Mouse (Mus musculus) myocyte (in vitro differentiated cells): ENCODE results near the gene Cd151. TPM values are rescaled to one million over a fixed set of nuclear protein-coding genes. Genes with fewer than 3 reads are reported as not detected.

Experiments
- H3K27me3 ChIP-seq: one replicate; pipeline ENCODE4 v1.6.1; 2011; ENCODE audit not compliant: control insufficient read depth, insufficient read depth, insufficient read length
- H3K36me3 ChIP-seq: one replicate; pipeline ENCODE4 v1.6.1; 2011; ENCODE audit not compliant: control insufficient read depth, insufficient read depth
- H3K4me2 ChIP-seq: one replicate; pipeline ENCODE4 v1.6.1; 2011; ENCODE audit warnings: low read depth, control low read depth
- H3K4me3 ChIP-seq: one replicate; pipeline ENCODE4 v1.5.1; 2011; ENCODE audit warnings: mild to moderate bottlenecking, control low read depth, moderate library complexity
- H3K79me2 ChIP-seq: one replicate; pipeline ENCODE4 v1.6.1; 2011; ENCODE audit not compliant: control insufficient read depth, insufficient read depth
- H3ac ChIP-seq: one replicate; pipeline ENCODE4 v1.6.1; 2011; ENCODE audit not compliant: control insufficient read depth, insufficient read length
- CEBPB ChIP-seq: IDR thresholded peaks from 2 replicates; pipeline ENCODE4 v1.6.1; 2011; ENCODE audit warnings: mild to moderate bottlenecking, moderate library complexity; ENCODE audit not compliant: poor library complexity, insufficient read depth, severe bottlenecking
- E2F4 ChIP-seq: IDR thresholded peaks from one replicate; pipeline ENCODE4 v1.6.1; 2011; ENCODE audit warnings: mild to moderate bottlenecking, control low read depth, moderate library complexity; ENCODE audit not compliant: insufficient read depth
- MAX ChIP-seq: IDR thresholded peaks from one replicate; pipeline ENCODE4 v1.6.1; 2011; ENCODE audit warnings: low read depth, mild to moderate bottlenecking, control low read depth
- MYOD1 ChIP-seq, 3 experiments: IDR thresholded peaks; one replicate each; pipeline ENCODE4 v1.6.1; 2011; ENCODE audit warnings: control low read depth in 2 of 3, low read depth in 2 of 3, mild to moderate bottlenecking in 2 of 3, moderate library complexity in 1 of 3; ENCODE audit not compliant: insufficient read length in 2 of 3, control insufficient read depth in 1 of 3
- MYOG ChIP-seq, 3 experiments: IDR thresholded peaks; one replicate each; pipeline ENCODE4 v1.6.1; 2011; ENCODE audit warnings: control low read depth in 2 of 3, low read depth in 2 of 3, mild to moderate bottlenecking in 2 of 3; ENCODE audit not compliant: insufficient read length in 2 of 3, control insufficient read depth in 1 of 3, insufficient read depth in 1 of 3
- POLR2A ChIP-seq: IDR thresholded peaks from one replicate; pipeline ENCODE4 v1.6.1; 2011; ENCODE audit warnings: low read depth, mild to moderate bottlenecking, control low read depth, moderate library complexity; ENCODE audit not compliant: insufficient read length
- POLR2AphosphoS2 ChIP-seq: IDR thresholded peaks from one replicate; pipeline ENCODE4 v1.6.1; 2011; ENCODE audit warnings: low read depth, control low read depth; ENCODE audit not compliant: insufficient read length
- REST ChIP-seq: IDR thresholded peaks from one replicate; pipeline ENCODE4 v1.6.1; 2011; ENCODE audit warnings: mild to moderate bottlenecking, control low read depth, moderate library complexity; ENCODE audit not compliant: insufficient read depth, insufficient read length
- SRF ChIP-seq: IDR thresholded peaks from one replicate; pipeline ENCODE4 v1.6.1; 2011; ENCODE audit warnings: low read depth; ENCODE audit not compliant: control insufficient read depth, insufficient read length
- TCF12 ChIP-seq: IDR thresholded peaks from one replicate; pipeline ENCODE4 v1.6.1; 2011; ENCODE audit warnings: mild to moderate bottlenecking, control low read depth; ENCODE audit not compliant: poor library complexity, insufficient read depth, severe bottlenecking
- TCF3 ChIP-seq: IDR thresholded peaks from one replicate; pipeline ENCODE4 v1.6.1; 2011; ENCODE audit warnings: low read depth, control low read depth; ENCODE audit not compliant: insufficient read length
- USF1 ChIP-seq: IDR thresholded peaks from one replicate; pipeline ENCODE4 v1.6.1; 2011; ENCODE audit warnings: low read depth, mild to moderate bottlenecking, control low read depth, moderate library complexity
- polyA plus RNA-seq: library from polyadenylated mRNA; unstranded; fragments of >200 nt; fragmentation: generic; extraction: Trizol; gene quantifications from one replicate; pipeline ENCODE4 v1.2.1, GENCODE M21; 2012; ENCODE audit warnings: missing spikeins

Gene Cd151
- polyA plus RNA-seq, 1 experiment: 267 TPM

GRCm38 (mm10) chr7:141493729-141494128 is 26.5 kb downstream of the Cd151 start:
- TF ChIP-seq USF1 (no peak), POLR2AphosphoS2 (peak; percentile 9), MYOD1 (IDR thresholded peaks at IDR 0.05; ENCODE audit: control insufficient read depth in 1 of 3, insufficient read length in 2 of 3, low read depth in 2 of 3) (no peak)
- Histone ChIP-seq H3ac (no peak overlapping the region), H3K4me2 (no peak overlapping the region), H3K4me3 (no peak overlapping the region), H3K79me2 (no peaks in the 10 kb centered on the region), H3K27me3 (no peaks in the 10 kb centered on the region), H3K36me3 (no peaks in the 10 kb centered on the region)

GRCm38 (mm10) chr7:141495379-141495778 is 28.2 kb downstream of the Cd151 start:
- H3K4me2 ChIP-seq: no peak overlapping the region
- H3ac ChIP-seq: no peak overlapping the region
- H3K79me2 ChIP-seq: no peaks in the 10 kb centered on the region
- TF ChIP-seq POLR2AphosphoS2 (peak; percentile 37), CEBPB (no peak)
- no peaks in the 10 kb centered on the region for H3K27me3 ChIP-seq
- peaks cover under 1% of the 10 kb centered on the region for H3K36me3 ChIP-seq
- no peak overlapping the region for H3K4me3 ChIP-seq

DNA sequence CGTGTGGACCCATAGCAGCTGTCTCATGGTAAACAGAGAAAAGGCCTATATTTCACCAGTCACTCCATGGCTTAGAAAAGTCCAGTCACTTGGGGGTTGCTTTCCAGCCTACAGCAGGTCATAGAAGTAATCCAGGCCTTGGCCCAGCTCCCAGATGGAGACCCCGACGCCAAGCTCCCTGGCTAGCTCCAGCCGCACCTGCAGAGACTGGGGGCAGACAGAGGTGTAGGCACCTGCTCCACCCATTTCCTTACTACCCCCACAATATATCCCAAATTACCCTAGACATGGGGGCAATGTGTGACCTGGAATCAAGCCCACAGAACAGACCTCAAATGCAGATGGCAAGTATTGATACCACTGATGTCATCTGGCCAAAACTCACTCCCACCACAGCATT is 28.7 kb downstream of the Cd151 start:
- no peak overlapping the region for H3K4me2 ChIP-seq
- no peaks in the 10 kb centered on the region for H3K27me3 ChIP-seq
- H3K4me3 ChIP-seq: no peak overlapping the region
- TF ChIP-seq MAX: no peak
- no peak for TF ChIP-seq CEBPB
- TF ChIP-seq POLR2AphosphoS2: no peak
- H3ac ChIP-seq: no peak overlapping the region
- peaks cover 4% of the 10 kb centered on the region for H3K36me3 ChIP-seq
- no peaks in the 10 kb centered on the region for H3K79me2 ChIP-seq

DNA sequence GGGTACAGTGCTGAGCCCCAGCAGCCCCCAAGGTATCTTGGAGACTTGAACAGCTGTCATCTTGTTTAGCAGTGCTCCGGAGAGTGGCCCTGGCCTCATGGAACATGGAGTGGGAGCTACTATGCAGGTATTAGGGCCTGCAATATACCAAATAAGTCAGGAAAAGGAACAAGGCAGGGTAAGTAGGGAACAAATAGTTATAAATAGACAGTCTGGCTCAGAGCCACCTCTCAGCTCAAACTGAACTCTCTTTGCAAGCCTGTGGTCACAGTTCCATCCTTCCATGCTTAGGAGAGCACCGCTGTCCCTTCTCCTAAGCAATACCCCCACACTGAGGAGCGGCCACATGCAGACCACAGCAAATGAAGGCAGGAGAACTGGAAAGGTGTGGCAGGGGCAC is 30.4 kb downstream of the Cd151 start:
- peaks cover 4% of the 10 kb centered on the region for H3K36me3 ChIP-seq
- H3ac ChIP-seq: no peak overlapping the region
- TF ChIP-seq REST: no peak
- no peak for TF ChIP-seq TCF12
- no peak for TF ChIP-seq USF1
- no peak for TF ChIP-seq E2F4
- no peak for TF ChIP-seq SRF
- TF ChIP-seq MYOD1 (IDR thresholded peaks at IDR 0.05; ENCODE audit: control insufficient read depth in 1 of 3, insufficient read length in 2 of 3, low read depth in 2 of 3): no peak
- no peak for TF ChIP-seq MAX
- no peak for TF ChIP-seq CEBPB
- no peak overlapping the region for H3K4me3 ChIP-seq
- H3K79me2 ChIP-seq: no peaks in the 10 kb centered on the region
- H3K4me2 ChIP-seq: no peak overlapping the region
- H3K27me3 ChIP-seq: no peaks in the 10 kb centered on the region

- Histone ChIP-seq H3ac (no peak overlapping the region), H3K27me3 (no peaks in the 10 kb centered on the region), H3K4me3 (no peak overlapping the region), H3K79me2 (no peaks in the 10 kb centered on the region), H3K4me2 (no peak overlapping the region), H3K36me3 (peaks cover 4% of the 10 kb centered on the region)
- TF ChIP-seq POLR2AphosphoS2 (no peak), CEBPB (no peak), MAX (no peak), TCF3 (no peak), MYOG (IDR thresholded peaks at IDR 0.05; ENCODE audit: control insufficient read depth in 1 of 3, insufficient read depth in 1 of 3, insufficient read length in 2 of 3, low read depth in 2 of 3) (no peak), POLR2A (no peak), MYOD1 (IDR thresholded peaks at IDR 0.05; ENCODE audit: control insufficient read depth in 1 of 3, insufficient read length in 2 of 3, low read depth in 2 of 3) (no peak), E2F4 (no peak), USF1 (no peak), REST (no peak), SRF (no peak), TCF12 (no peak)
These were observed 34.8 kb downstream of the Cd151 start for GRCm38 (mm10) chr7:141501820-141502555.

- H3ac ChIP-seq: no peak overlapping the region
- H3K36me3 ChIP-seq: peaks cover 4% of the 10 kb centered on the region
- no peaks in the 10 kb centered on the region for H3K27me3 ChIP-seq
- H3K79me2 ChIP-seq: no peaks in the 10 kb centered on the region
- TF ChIP-seq POLR2A: no peak
- TF ChIP-seq MYOD1 (IDR thresholded peaks at IDR 0.05; ENCODE audit: control insufficient read depth in 1 of 3, insufficient read length in 2 of 3, low read depth in 2 of 3): no peak
- H3K4me2 ChIP-seq: no peak overlapping the region
- no peak overlapping the region for H3K4me3 ChIP-seq
These were observed 35.3 kb downstream of the Cd151 start for GRCm38 (mm10) chr7:141502556-141502905.
